Mouse (Mus musculus): ENCODE measurements around the gene Pan3. TPM values are rescaled to one million over a fixed set of nuclear protein-coding genes. Genes with fewer than 3 reads are reported as not detected.
A peak's percentile ranks its signal among the peaks of the same experiment; 100 is the strongest.

The Pan3 gene
- total RNA-seq, 2 experiments from 2014 or later: 129 to 303 TPM

DNA sequence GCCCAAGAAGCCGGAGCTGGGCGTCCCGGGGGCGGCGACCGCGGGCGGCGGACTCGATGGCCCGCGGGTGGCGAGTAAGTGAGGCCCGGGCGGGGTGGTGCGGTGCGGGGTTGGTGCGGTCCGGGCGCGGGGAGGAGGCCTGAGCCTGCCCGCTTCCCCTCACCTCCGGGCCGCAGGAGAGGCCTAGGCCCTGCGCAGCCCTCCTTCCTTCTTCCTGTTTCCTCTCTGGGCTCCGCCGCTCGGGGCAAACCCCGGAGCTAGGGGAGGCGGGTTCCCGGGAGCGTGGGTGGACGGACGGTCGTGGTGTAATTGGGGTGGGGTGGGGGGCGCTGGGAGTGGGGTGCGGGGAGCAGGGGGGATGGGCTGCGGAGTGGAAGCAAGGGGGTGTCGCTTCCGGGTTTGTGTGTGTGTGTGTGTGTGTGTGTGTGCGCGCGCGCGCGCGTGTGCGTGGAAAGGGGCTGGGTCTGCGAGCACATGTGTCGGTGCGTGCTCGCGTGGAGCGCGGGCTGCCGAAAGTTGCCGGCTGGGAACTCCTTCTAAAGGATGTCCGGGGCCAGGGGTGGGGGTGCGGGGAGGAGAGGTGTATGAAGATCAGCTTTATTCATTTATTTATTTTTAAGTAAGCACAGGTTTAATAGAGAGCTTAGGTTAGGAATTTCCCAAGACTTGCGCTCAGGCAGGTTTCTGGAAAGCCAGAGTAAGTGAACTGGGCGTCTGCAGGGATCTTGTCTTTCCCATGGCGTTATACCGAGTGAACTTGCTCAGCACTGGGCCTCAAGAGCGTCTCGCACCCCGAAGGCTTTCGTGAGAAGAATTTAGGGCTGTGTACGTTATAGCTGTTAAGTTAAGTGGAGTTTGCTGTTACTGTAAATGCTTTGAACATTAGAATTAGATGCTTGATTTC lies 1.2 kb downstream of the Pan3 start:
- ATAC-seq (ENCODE audit: poor library complexity, severe bottlenecking): peak; percentile 62

DNA sequence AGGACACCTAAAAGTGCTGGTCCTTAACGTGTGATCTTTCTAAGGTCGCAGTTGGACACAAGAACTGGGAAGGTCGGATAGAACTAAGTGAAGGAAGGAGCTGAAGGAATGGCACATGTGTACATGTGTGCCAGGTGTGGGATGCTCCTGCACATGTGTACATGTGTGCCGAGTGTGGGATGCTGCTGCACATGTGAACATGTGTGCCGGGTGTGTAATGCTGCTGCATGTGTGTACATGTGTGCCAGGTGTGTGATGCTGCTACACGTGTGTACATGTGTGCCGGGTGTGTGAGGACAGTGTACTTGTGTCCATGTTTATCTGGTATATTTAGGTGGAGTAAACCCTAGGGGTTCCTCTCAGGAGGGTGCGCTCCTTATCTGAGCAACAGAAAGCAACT lies 3.0 kb downstream of the Pan3 start:
- ATAC-seq (ENCODE audit: poor library complexity, severe bottlenecking): no peak

DNA sequence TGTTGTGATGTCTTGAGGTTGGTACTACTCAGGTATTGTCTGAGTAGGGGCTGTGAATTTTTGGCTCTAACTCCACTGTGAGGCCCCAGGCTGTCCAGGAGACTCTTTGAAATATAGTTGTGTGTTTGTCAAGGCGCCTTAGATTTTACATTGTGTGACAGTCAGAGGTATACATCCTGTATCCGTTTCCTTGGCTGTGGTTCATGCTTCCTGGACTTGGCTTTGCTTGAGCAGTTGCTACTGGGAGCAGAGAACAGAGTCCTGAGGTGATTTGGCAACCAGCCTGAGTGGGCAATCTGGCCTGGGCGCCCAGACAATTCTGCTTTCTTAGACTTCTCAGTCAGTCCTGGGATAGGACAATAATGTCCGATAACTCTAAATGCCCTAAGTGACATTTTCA lies 5.3 kb downstream of the Pan3 start:
- ATAC-seq (ENCODE audit: poor library complexity, severe bottlenecking): peak; percentile 21

GRCm38 (mm10) chr5:147435751-147436150 lies 5.8 kb downstream of the Pan3 start:
- ATAC-seq (ENCODE audit: poor library complexity, severe bottlenecking): no peak

DNA sequence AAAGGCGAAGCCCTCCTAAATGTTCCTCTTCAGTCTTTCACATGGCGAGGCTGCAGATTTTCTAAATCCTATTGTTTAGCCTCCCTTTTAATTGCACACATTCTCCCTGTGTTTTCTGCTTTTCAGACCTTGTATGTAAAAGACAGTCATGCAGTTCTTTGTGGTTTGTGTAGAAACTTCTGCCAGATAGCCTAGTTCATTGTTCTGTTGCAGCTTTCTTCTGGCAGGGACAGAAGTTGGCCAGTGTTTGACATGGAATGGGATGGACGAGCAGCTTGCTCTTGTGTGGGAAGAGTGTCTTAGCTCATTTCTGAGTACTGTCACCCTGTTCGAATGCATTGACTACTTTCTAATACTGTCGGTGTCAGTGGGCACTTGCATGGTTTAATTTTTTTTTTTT lies 6.5 kb downstream of the Pan3 start:
- no peak for ATAC-seq (ENCODE audit: poor library complexity, severe bottlenecking)

GRCm38 (mm10) chr5:147440996-147441507 lies 11.1 kb downstream of the Pan3 start:
- ATAC-seq (ENCODE audit: poor library complexity, severe bottlenecking): no peak

DNA sequence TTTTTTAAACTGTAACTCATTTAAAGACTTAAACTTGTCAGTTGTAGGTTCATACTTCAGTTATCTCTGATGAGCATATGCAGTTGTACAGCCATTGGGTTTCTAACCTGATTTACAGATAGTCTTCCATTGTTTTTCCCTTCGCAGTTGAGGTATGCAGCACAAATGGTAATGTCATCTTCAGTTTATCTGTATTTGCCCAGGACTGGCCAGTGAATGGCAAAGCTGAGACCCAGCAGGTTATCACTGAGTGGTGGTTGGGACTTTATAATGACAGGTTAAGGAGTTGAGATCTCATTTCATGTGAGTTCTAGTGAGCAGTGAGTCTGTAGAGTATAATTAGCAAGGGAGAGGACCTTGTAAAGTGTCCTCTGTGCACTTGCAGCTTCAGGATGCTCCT lies 12.0 kb downstream of the Pan3 start:
- ATAC-seq (ENCODE audit: poor library complexity, severe bottlenecking): no peak

- no peak for ATAC-seq (ENCODE audit: poor library complexity, severe bottlenecking)
Measured at GRCm38 (mm10) chr5:147442741-147443140, 12.8 kb downstream of the Pan3 start.

GRCm38 (mm10) chr5:147444298-147444697 lies 14.3 kb downstream of the Pan3 start:
- ATAC-seq (ENCODE audit: poor library complexity, severe bottlenecking): no peak

- no peak for ATAC-seq (ENCODE audit: poor library complexity, severe bottlenecking)
Measured at GRCm38 (mm10) chr5:147444757-147445156, 14.8 kb downstream of the Pan3 start.

GRCm38 (mm10) chr5:147445252-147445651 lies 15.3 kb downstream of the Pan3 start:
- ATAC-seq (ENCODE audit: poor library complexity, severe bottlenecking): no peak

- ATAC-seq (ENCODE audit: poor library complexity, severe bottlenecking): peak; percentile 28; the same call in 1 of the 2 replicates
Measured at GRCm38 (mm10) chr5:147448526-147448925, 18.6 kb downstream of the Pan3 start.

DNA sequence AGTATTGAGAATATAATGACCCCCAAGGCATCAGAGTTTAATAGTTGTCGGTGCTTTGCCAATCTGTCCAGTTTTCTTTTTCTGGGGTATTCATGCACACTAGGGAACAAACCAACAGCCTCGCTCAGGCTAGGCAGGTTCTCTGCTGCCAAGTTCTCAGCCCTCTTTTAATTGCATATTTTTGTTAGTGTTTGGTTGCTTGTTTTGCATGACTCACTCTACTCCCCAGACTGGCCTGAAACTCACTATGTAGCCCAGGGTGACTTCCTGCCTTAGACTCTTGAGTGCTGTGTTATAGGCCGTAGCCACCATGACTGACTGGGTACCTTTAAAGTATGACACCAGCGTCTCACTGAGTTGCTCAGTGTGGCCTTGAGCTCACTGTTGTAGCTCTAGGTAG lies 19.0 kb downstream of the Pan3 start:
- ATAC-seq (ENCODE audit: poor library complexity, severe bottlenecking): peak; percentile 18; the same call in 1 of the 2 replicates

DNA sequence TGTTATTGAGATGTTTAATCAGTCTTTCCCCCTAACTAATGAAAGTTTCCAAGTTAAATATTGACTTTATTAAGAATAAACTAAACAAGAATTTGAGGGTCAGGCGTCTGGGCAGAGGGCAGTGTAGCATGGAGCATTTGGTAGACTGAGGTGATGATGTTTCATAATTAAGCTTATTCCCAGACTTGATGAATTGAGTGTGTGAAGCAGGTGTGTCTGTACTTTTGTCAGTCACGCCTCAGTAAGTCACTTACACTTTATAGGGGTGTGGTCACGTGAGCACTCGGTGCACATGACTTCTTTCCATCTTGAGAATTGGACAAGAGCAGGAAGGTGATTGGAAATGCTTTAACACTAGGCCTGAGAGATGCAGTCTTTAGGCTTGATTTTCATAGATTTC lies 26.5 kb downstream of the Pan3 start:
- ATAC-seq (ENCODE audit: poor library complexity, severe bottlenecking): no peak

DNA sequence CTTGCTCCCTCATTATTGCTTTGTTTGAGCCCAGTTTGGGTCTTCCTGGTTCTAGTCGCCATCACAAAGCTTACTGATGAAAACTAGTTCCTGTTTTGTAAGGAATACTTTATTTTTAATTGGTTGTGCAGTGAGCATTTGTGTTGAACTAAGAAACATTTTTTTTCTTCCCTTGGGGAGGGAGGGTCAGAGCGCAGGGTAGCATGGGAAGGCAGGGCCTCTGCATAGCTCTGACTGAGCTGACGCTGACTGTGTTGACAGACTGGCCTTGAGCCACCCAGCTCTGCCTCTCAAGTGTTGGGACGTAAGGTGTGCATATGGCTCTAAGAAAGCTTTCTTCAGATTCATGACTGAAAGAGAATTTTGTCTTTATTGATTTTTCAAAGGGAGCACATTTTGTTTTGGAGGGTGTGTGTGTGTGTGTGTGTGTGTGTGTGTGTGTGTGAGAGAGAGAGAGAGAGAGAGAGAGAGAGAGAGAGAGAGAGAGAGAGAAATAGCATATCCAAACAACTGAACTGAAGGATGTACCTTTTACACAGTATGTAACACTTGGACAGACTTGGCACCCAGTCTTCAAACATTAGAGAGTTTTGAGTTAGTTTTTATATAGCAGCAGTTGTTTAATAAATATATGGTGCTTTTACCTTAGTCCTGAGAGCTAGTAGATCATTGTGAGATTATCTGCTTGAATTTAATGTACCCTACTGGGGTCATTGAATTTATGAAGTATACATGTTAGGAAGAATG lies 30.0 kb downstream of the Pan3 start:
- 0 out of 2 replicates have a peak, but pooled peaks have one; percentile 24 for ATAC-seq (ENCODE audit: poor library complexity, severe bottlenecking)

- no peak for ATAC-seq (ENCODE audit: poor library complexity, severe bottlenecking)
Measured at GRCm38 (mm10) chr5:147463251-147463650, 33.3 kb downstream of the Pan3 start.

GRCm38 (mm10) chr5:147466361-147466760 lies 36.4 kb downstream of the Pan3 start:
- ATAC-seq (ENCODE audit: poor library complexity, severe bottlenecking): no peak

GRCm38 (mm10) chr5:147471163-147471562 lies 41.2 kb downstream of the Pan3 start:
- peak; percentile 87 for ATAC-seq (ENCODE audit: poor library complexity, severe bottlenecking)

- ATAC-seq (ENCODE audit: poor library complexity, severe bottlenecking): no peak
Measured at GRCm38 (mm10) chr5:147473071-147473470, 43.1 kb downstream of the Pan3 start.

GRCm38 (mm10) chr5:147473856-147474255 lies 43.9 kb downstream of the Pan3 start:
- ATAC-seq (ENCODE audit: poor library complexity, severe bottlenecking): no peak

DNA sequence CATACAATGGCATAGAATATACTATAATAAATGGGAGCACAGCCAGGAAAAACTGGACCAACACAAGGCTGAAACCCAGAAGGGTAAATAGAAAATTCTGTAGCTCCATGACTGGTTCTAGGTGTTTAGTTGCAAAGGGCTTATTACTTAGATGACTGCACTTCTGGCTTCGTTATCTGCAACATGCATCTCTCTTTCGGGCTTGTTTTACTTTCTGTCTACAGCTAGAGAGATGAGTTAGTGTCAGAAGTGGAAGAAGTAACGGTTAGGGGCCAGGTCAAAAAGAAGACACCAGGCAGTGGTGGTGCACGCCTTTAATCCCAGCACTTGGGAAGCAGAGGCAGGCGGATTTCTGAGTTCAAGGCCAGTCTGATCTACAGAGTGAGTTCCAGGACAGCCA lies 46.1 kb downstream of the Pan3 start:
- ATAC-seq (ENCODE audit: poor library complexity, severe bottlenecking): no peak

- ATAC-seq (ENCODE audit: poor library complexity, severe bottlenecking): no peak
Measured at GRCm38 (mm10) chr5:147477106-147477505, 47.1 kb downstream of the Pan3 start.
